5 mouse cellular contexts compared by ENCODE assay signal in genomic region chr9:56200200-56200599, GRCm38 (mm10).
"Had no signal": no experiment of that assay in that cellular context is flagged by ENCODE, and none has a peak within 500 bp of the region (broad histone marks: within the 10 kb centered on the region; RNA-seq: fewer than 3 reads in every experiment).

No protein-coding gene starts in this region.

- H3K9me3 ChIP-seq: limb, embryonic 13.5 days; midbrain, embryonic 13.5 days; neural tube, embryonic 12.5 days; stomach, embryonic 15.5 days had no signal

- H3K4me1 ChIP-seq: neural tube, embryonic 12.5 days had no signal

- H3K27me3 ChIP-seq: limb, embryonic 13.5 days; neural tube, embryonic 12.5 days; stomach, embryonic 15.5 days had no signal

- H3K27ac ChIP-seq: limb, embryonic 13.5 days; liver, embryonic 14.5 days; midbrain, embryonic 13.5 days; neural tube, embryonic 12.5 days; stomach, embryonic 15.5 days had no signal

- H3K4me3 ChIP-seq: limb, embryonic 13.5 days; midbrain, embryonic 13.5 days; neural tube, embryonic 12.5 days; stomach, embryonic 15.5 days had no signal

- H3K9ac ChIP-seq: limb, embryonic 13.5 days; liver, embryonic 14.5 days; midbrain, embryonic 13.5 days; neural tube, embryonic 12.5 days; stomach, embryonic 15.5 days had no signal

- H3K36me3 ChIP-seq: limb, embryonic 13.5 days; midbrain, embryonic 13.5 days; neural tube, embryonic 12.5 days; stomach, embryonic 15.5 days had no signal

- H3K4me2 ChIP-seq: neural tube, embryonic 12.5 days had no signal
